Mouse (Mus musculus) liver, embryonic 14 days (tissue): ENCODE measurements around the gene Prr5l. TPM values are rescaled to one million over a fixed set of nuclear protein-coding genes. Genes with fewer than 3 reads are reported as not detected.

ENCODE experiments used
- polyA plus RNA-seq: library from polyadenylated mRNA; depleted of rRNA; stranded (reverse); fragments of >200 nt; gene quantifications from 2 replicates; pipeline ENCODE4 v1.2.3, GENCODE M21; 2012; rRNA removed

Prr5l gene
- polyA plus RNA-seq, result 1.2 and 1.6 TPM in 2 replicates

GRCm38 (mm10) chr2:101882998-101883397 lies at the start of gene Prr5l:
TSS of gene Prr5l (minus strand) at chr2:101883027.

GRCm38 (mm10) chr2:101885768-101886438 lies 3.1 kb upstream of the Prr5l start, which contains the start of gene Commd9:
TSS of gene Commd9 (plus strand) at chr2:101886247.

GRCm38 (mm10) chr2:101678236-101679021 lies 204.4 kb downstream of the Prr5l start, which contains the start of gene Traf6:
TSS of gene Traf6 (plus strand) at chr2:101678429.

Other genes with a start within 250 kb of the Prr5l start
- gene Rag1, start 233.5 kb downstream of the Prr5l start, polyA plus RNA-seq, result 0.18 and 0.31 TPM in 2 replicates
- 7.0 and 7.6 TPM in 2 replicates for gene B230118H07Rik, start 233.5 kb downstream of the Prr5l start, polyA plus RNA-seq
- gene Traf6, start 204.6 kb downstream of the Prr5l start, polyA plus RNA-seq, result 3.1 and 3.6 TPM in 2 replicates
- gene Commd9, start 3.2 kb upstream of the Prr5l start, polyA plus RNA-seq, result 22.2 and 29.3 TPM in 2 replicates